Mouse (Mus musculus): ENCODE data around the gene Rnf19b. TPM values are rescaled to one million over a fixed set of nuclear protein-coding genes. Genes with fewer than 3 reads are reported as not detected.

The Rnf19b gene
- polyA plus RNA-seq, 1 experiment = 30.2 TPM

- DNase-seq (ENCODE audit: low read depth) = no peak
Measured at GRCm38 (mm10) chr4:129034706-129035660, 23.1 kb upstream of the Rnf19b start.

- no peak for DNase-seq (ENCODE audit: low read depth)
Measured at GRCm38 (mm10) chr4:129035851-129036445, 22.1 kb upstream of the Rnf19b start.

- DNase-seq (ENCODE audit: low read depth) = no peak
Measured at GRCm38 (mm10) chr4:129047721-129048421, 10.2 kb upstream of the Rnf19b start.

GRCm38 (mm10) chr4:129048501-129049305 lies 9.4 kb upstream of the Rnf19b start:
- no peak for DNase-seq (ENCODE audit: low read depth)

- no peak for DNase-seq (ENCODE audit: low read depth)
Measured at GRCm38 (mm10) chr4:129049306-129050011, 8.6 kb upstream of the Rnf19b start.

GRCm38 (mm10) chr4:129050365-129050764 lies 7.7 kb upstream of the Rnf19b start:
- no peak for DNase-seq (ENCODE audit: low read depth)

GRCm38 (mm10) chr4:129050901-129051417 lies 7.1 kb upstream of the Rnf19b start:
- DNase-seq (ENCODE audit: low read depth) = no peak

- DNase-seq (ENCODE audit: low read depth) = no peak
Measured at GRCm38 (mm10) chr4:129051461-129052183, 6.4 kb upstream of the Rnf19b start.

- no peak for DNase-seq (ENCODE audit: low read depth)
Measured at GRCm38 (mm10) chr4:129054757-129055156, 3.3 kb upstream of the Rnf19b start.

GRCm38 (mm10) chr4:129055562-129055961 lies 2.5 kb upstream of the Rnf19b start:
- DNase-seq (ENCODE audit: low read depth) = no peak

- no peak for DNase-seq (ENCODE audit: low read depth)
Measured at GRCm38 (mm10) chr4:129057533-129058206, 401 bp upstream of the Rnf19b start.

- no peak for DNase-seq (ENCODE audit: low read depth)
Measured at GRCm38 (mm10) chr4:129059125-129059551, 1.1 kb downstream of the Rnf19b start.

- no peak for DNase-seq (ENCODE audit: low read depth)
Measured at GRCm38 (mm10) chr4:129059922-129060321, 1.9 kb downstream of the Rnf19b start.

- no peak for DNase-seq (ENCODE audit: low read depth)
Measured at GRCm38 (mm10) chr4:129061486-129061885, 3.4 kb downstream of the Rnf19b start.

GRCm38 (mm10) chr4:129062281-129063075 lies 4.4 kb downstream of the Rnf19b start:
- no peak for DNase-seq (ENCODE audit: low read depth)

- DNase-seq (ENCODE audit: low read depth) = no peak
Measured at GRCm38 (mm10) chr4:129065688-129066236, 7.7 kb downstream of the Rnf19b start.

- no peak for DNase-seq (ENCODE audit: low read depth)
Measured at GRCm38 (mm10) chr4:129067638-129068415, 9.8 kb downstream of the Rnf19b start.

Measured in gonadal fat pad, adult 2 months (tissue).